Mouse (Mus musculus) olfactory bulb, adult 2 months (tissue): ENCODE results near the gene Tmc8. TPM values are rescaled to one million over a fixed set of nuclear protein-coding genes. Genes with fewer than 3 reads are reported as not detected.
A peak's percentile ranks its signal among the peaks of the same experiment; 100 is the strongest.

Experiments
- H3K27ac ChIP-seq: fragments of 200-500 bp; 2 replicates; pipeline ENCODE4 v1.5.1; 2012; ENCODE audit warnings: low read depth, low read length; ENCODE audit not compliant: insufficient read depth
- H3K4me1 ChIP-seq: fragments of 200-500 bp; 2 replicates; pipeline ENCODE4 v1.6.1; 2012; ENCODE audit warnings: low read length; ENCODE audit not compliant: control insufficient read depth, insufficient read depth
- H3K4me3 ChIP-seq: fragments of 200-500 bp; 2 replicates; pipeline ENCODE4 v1.5.1; 2012; ENCODE audit warnings: mild to moderate bottlenecking, low read depth, low read length, moderate library complexity; ENCODE audit not compliant: insufficient read depth
- CTCF ChIP-seq: fragments of 200-500 bp; IDR thresholded peaks from 2 replicates; pipeline ENCODE4 v1.5.1; 2012; ENCODE audit warnings: low read depth, mild to moderate bottlenecking, low read length, moderate library complexity; ENCODE audit not compliant: insufficient read depth
- POLR2A ChIP-seq: fragments of 200-500 bp; IDR thresholded peaks from 2 replicates; pipeline ENCODE4 v1.6.1; 2012; ENCODE audit warnings: mild to moderate bottlenecking, low read depth, low read length, moderate library complexity; ENCODE audit not compliant: insufficient read depth
- WGBS: fragments of 180-500 bp; shearing (Covaris S2); methylation state at CpG from one replicate; pipeline ENCODE4 v1.1.7; 2018; 5-methylcytosine and 5-hydroxymethylcytosine counted together
- polyA plus RNA-seq: library from polyadenylated mRNA; stranded (reverse); fragments of >200 nt; gene quantifications from 2 replicates; pipeline ENCODE4 v1.2.4, GENCODE M21; 2012; ENCODE audit warnings: low replicate concordance; ENCODE audit not compliant: missing spikeins, insufficient read depth, insufficient read length

Tmc8 gene
- polyA plus RNA-seq, 1 experiment: not detected

- Histone ChIP-seq H3K27ac (no peak overlapping the region), H3K4me3 (no peak overlapping the region), H3K4me1 (peaks cover 4% of the 10 kb centered on the region)
- 93% methylated on average over 13 of the region's 13 CpGs for WGBS
- TF ChIP-seq CTCF: no peak
Observed at GRCm38 (mm10) chr11:117816389-117816996, 34.6 kb downstream of the Tmc8 start.

- H3K27ac ChIP-seq: no peak overlapping the region
- H3K4me1 ChIP-seq: peaks cover 4% of the 10 kb centered on the region
- no peak overlapping the region for H3K4me3 ChIP-seq
- TF ChIP-seq CTCF: no peak
- TF ChIP-seq POLR2A: no peak
- WGBS: 63% methylated on average over 8 of the region's 8 CpGs
Observed at GRCm38 (mm10) chr11:117819095-117819494, 37.2 kb downstream of the Tmc8 start.

- TF ChIP-seq POLR2A (no peak), CTCF (no peak)
- Histone ChIP-seq H3K4me3 (no peak overlapping the region), H3K4me1 (peaks cover 7% of the 10 kb centered on the region), H3K27ac (no peak overlapping the region)
- 96% methylated on average over 7 of the region's 7 CpGs for WGBS
Observed at GRCm38 (mm10) chr11:117820173-117820572, 38.3 kb downstream of the Tmc8 start.

- TF ChIP-seq CTCF (no peak), POLR2A (no peak)
- Histone ChIP-seq H3K4me1 (peaks cover 14% of the 10 kb centered on the region), H3K4me3 (no peak overlapping the region), H3K27ac (no peak overlapping the region)
- 95% methylated on average over 9 of the region's 9 CpGs for WGBS
Observed at GRCm38 (mm10) chr11:117821868-117822267, 40.0 kb downstream of the Tmc8 start.

GRCm38 (mm10) chr11:117822728-117823241 lies 40.9 kb downstream of the Tmc8 start:
- WGBS: 79% methylated on average over 7 of the region's 7 CpGs

GRCm38 (mm10) chr11:117823411-117823810 lies 41.5 kb downstream of the Tmc8 start:
- no peak for TF ChIP-seq CTCF
- no peak for TF ChIP-seq POLR2A
- no peak overlapping the region for H3K4me3 ChIP-seq
- WGBS: 92% methylated on average over 6 of the region's 6 CpGs
- H3K4me1 ChIP-seq: peaks cover 14% of the 10 kb centered on the region
- H3K27ac ChIP-seq: no peak overlapping the region

More at GRCm38 (mm10) chr11:117822728-117823241, 40.9 kb downstream of the Tmc8 start:
- TF ChIP-seq POLR2A (no peak), CTCF (no peak)
- peaks cover 14% of the 10 kb centered on the region for H3K4me1 ChIP-seq
- no peak overlapping the region for H3K4me3 ChIP-seq
- no peak overlapping the region for H3K27ac ChIP-seq

- 9% methylated on average over 23 of the region's 23 CpGs for WGBS
- Histone ChIP-seq H3K4me1 (peaks cover 16% of the 10 kb centered on the region), H3K4me3 (no peak overlapping the region), H3K27ac (no peak overlapping the region)
- TF ChIP-seq POLR2A (no peak), CTCF (peak; percentile 95)
Observed at GRCm38 (mm10) chr11:117824060-117824969, 42.4 kb downstream of the Tmc8 start.

- WGBS: 2% methylated on average over 34 of the region's 34 CpGs
- Histone ChIP-seq H3K4me3 (peak within 1 kb of the TSS; percentile 12), H3K4me1 (peaks cover 15% of the 10 kb centered on the region), H3K27ac (no peak within 1 kb of the TSS)
- TF ChIP-seq CTCF: no peak
- no peak for TF ChIP-seq POLR2A
Observed at GRCm38 (mm10) chr11:117825333-117826101, 43.6 kb downstream of the Tmc8 start, which contains the start of the genes Afmid and Tk1. Gene Afmid (plus strand): TSS chr11:117825924. Gene Tk1 (minus strand): TSS chr11:117826092.
